Mouse (Mus musculus): ENCODE results near the gene Dvl3.

Dvl3 gene

GRCm38 (mm10) chr16:20516726-20517201 is at the start of gene Dvl3:
Dvl3 (plus strand) TSS chr16:20516982.
- WGBS, result under 1% methylated on average over 50 of the region's 55 CpGs

- 92% methylated on average over 2 of the region's 2 CpGs for WGBS
Observed at GRCm38 (mm10) chr16:20470981-20471380, 45.8 kb upstream of the Dvl3 start.

- WGBS, result 73% methylated on average over 1 of the region's 1 CpGs
Observed at GRCm38 (mm10) chr16:20471686-20472085, 45.1 kb upstream of the Dvl3 start.

- WGBS, result 89% methylated on average over 1 of the region's 1 CpGs
Observed at GRCm38 (mm10) chr16:20473748-20474147, 43.0 kb upstream of the Dvl3 start.

- WGBS, result 92% methylated on average over 8 of the region's 8 CpGs
Observed at GRCm38 (mm10) chr16:20474211-20474610, 42.6 kb upstream of the Dvl3 start.

- WGBS, result 83% methylated on average over 6 of the region's 6 CpGs
Observed at GRCm38 (mm10) chr16:20474786-20475185, 42.0 kb upstream of the Dvl3 start.

GRCm38 (mm10) chr16:20475335-20475734 is 41.4 kb upstream of the Dvl3 start:
- 90% methylated on average over 1 of the region's 1 CpGs for WGBS

GRCm38 (mm10) chr16:20476857-20477256 is 39.9 kb upstream of the Dvl3 start:
- WGBS, result 35% methylated on average over 1 of the region's 1 CpGs

GRCm38 (mm10) chr16:20477270-20477669 is 39.5 kb upstream of the Dvl3 start:
- WGBS, result 49% methylated on average over 3 of the region's 3 CpGs

GRCm38 (mm10) chr16:20478504-20478903 is 38.3 kb upstream of the Dvl3 start:
- 86% methylated on average over 2 of the region's 2 CpGs for WGBS

GRCm38 (mm10) chr16:20479026-20479760 is 37.6 kb upstream of the Dvl3 start:
- WGBS, result 97% methylated on average over 12 of the region's 12 CpGs

- WGBS, result 19% methylated on average over 3 of the region's 3 CpGs
Observed at GRCm38 (mm10) chr16:20480115-20480514, 36.7 kb upstream of the Dvl3 start.

- WGBS, result 62% methylated on average over 2 of the region's 2 CpGs
Observed at GRCm38 (mm10) chr16:20481746-20482145, 35.0 kb upstream of the Dvl3 start.

GRCm38 (mm10) chr16:20483716-20484115 is 33.1 kb upstream of the Dvl3 start:
- 93% methylated on average over 7 of the region's 7 CpGs for WGBS

- WGBS, result 67% methylated on average over 4 of the region's 4 CpGs
Observed at GRCm38 (mm10) chr16:20485061-20485460, 31.7 kb upstream of the Dvl3 start.

GRCm38 (mm10) chr16:20486048-20486447 is 30.7 kb upstream of the Dvl3 start:
- WGBS, result 55% methylated on average over 3 of the region's 3 CpGs

- 71% methylated on average over 1 of the region's 1 CpGs for WGBS
Observed at GRCm38 (mm10) chr16:20488151-20488550, 28.6 kb upstream of the Dvl3 start.

GRCm38 (mm10) chr16:20488751-20489150 is 28.0 kb upstream of the Dvl3 start:
- 84% methylated on average over 9 of the region's 9 CpGs for WGBS

GRCm38 (mm10) chr16:20489233-20489632 is 27.5 kb upstream of the Dvl3 start:
- WGBS, result 46% methylated on average over 2 of the region's 2 CpGs

GRCm38 (mm10) chr16:20490581-20490980 is 26.2 kb upstream of the Dvl3 start:
- 51% methylated on average over 2 of the region's 2 CpGs for WGBS

GRCm38 (mm10) chr16:20491301-20491700 is 25.5 kb upstream of the Dvl3 start:
- 81% methylated on average over 2 of the region's 2 CpGs for WGBS

- 67% methylated on average over 2 of the region's 2 CpGs for WGBS
Observed at GRCm38 (mm10) chr16:20493452-20493851, 23.3 kb upstream of the Dvl3 start.
